Mouse (Mus musculus) kidney, embryonic 15.5 days (tissue): Measurements from ENCODE around the gene Larp1b. TPM values are rescaled to one million over a fixed set of nuclear protein-coding genes. Genes with fewer than 3 reads are reported as not detected.

ENCODE experiments used
- ATAC-seq: fragments of 200-750 bp; cut with Nextera tagmentation; replicated peaks from 2 replicates; pipeline ENCODE4 v1.8.0; 2017; ENCODE audit warnings: moderate TSS enrichment; ENCODE audit not compliant: low FRiP score
- H3K27ac ChIP-seq: fragments of 300-500 bp; sonication (generic); 2 replicates; pipeline ENCODE4 v1.5.1; 2015; ENCODE audit warnings: mild to moderate bottlenecking, inconsistent platforms
- H3K27me3 ChIP-seq: fragments of 300-500 bp; sonication (generic); 2 replicates; pipeline ENCODE4 v1.6.1; 2015; ENCODE audit warnings: inconsistent platforms
- H3K36me3 ChIP-seq: fragments of 300-500 bp; sonication (generic); 2 replicates; pipeline ENCODE4 v1.6.1; 2015; ENCODE audit warnings: inconsistent platforms
- H3K4me1 ChIP-seq: fragments of 300-500 bp; sonication (generic); 2 replicates; pipeline ENCODE4 v1.6.1; 2015; ENCODE audit warnings: inconsistent platforms
- H3K4me2 ChIP-seq: fragments of 300-500 bp; sonication (generic); 2 replicates; pipeline ENCODE4 v1.6.1; 2015; ENCODE audit warnings: moderate library complexity, mild to moderate bottlenecking, inconsistent platforms
- H3K4me3 ChIP-seq: fragments of 300-500 bp; sonication (generic); replicated peaks from 2 replicates; pipeline ENCODE4 v1.5.1; 2015; ENCODE audit warnings: mild to moderate bottlenecking, inconsistent platforms
- H3K9ac ChIP-seq: fragments of 300-500 bp; sonication (generic); 2 replicates; pipeline ENCODE4 v1.6.1; 2015; ENCODE audit warnings: mild to moderate bottlenecking, inconsistent platforms
- H3K9me3 ChIP-seq: fragments of 300-500 bp; sonication (generic); replicated peaks from 2 replicates; pipeline ENCODE4 v1.6.1; 2016; ENCODE audit warnings: inconsistent platforms
- WGBS: fragments of 180-500 bp; shearing (Covaris S2); methylation state at CpG from one replicate; pipeline ENCODE4 v1.1.7; 2015; ENCODE audit warnings: mixed read lengths; 5-methylcytosine and 5-hydroxymethylcytosine counted together
- polyA plus RNA-seq: library from polyadenylated mRNA; unstranded; fragments of >200 nt; fragmentation: Nextera tagmentation; extraction: Ambion mirVana; gene quantifications from 2 replicates; pipeline ENCODE4 v1.2.1, GENCODE M21; 2015

The Larp1b gene
- polyA plus RNA-seq, 1 experiment from 2014 or later: 10.1 TPM

DNA sequence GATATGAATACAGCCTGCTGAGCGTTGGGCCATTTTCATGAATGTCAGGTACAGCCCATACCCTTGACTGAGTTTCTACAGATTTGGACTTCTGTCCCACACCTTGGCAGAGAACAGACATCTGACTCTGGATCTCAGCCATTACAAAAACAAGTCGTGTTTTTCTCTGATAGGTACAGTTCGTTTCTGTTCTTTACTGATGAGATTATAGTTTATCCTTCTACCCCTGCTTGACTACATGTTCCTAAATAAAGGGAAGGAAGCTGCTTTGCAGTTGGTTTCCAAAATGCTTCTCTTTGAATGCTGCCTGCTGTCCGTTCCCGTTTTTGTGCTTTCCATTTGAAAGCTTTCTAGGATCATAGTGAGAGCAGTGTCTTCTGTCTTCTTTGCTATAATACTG is 37.9 kb downstream of the Larp1b start:
- no peak for ATAC-seq
- 75% methylated on average over 5 of the region's 5 CpGs for WGBS
- no peaks in the 10 kb centered on the region for H3K9me3 ChIP-seq

DNA sequence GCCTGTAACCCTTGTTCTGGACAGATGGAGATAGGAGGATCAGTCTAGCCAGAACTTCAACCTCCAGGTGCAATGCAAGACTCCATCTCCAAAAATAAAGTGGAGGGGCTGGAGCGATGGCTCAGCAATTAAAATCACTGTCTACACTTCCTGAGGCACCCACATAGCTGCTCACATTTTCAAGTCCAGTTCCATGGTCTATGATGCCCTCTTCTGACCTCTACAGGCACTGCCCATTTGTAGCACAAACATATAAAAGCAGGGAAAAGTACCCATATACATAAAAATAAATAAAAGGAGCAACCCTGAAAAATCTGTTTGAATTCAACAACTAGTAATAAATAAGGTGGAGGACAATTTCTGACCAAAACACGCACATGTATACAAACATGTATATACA is 39.1 kb downstream of the Larp1b start:
- no peak overlapping the region for H3K4me2 ChIP-seq
- ATAC-seq: no peak
- H3K4me3 ChIP-seq: no peak overlapping the region
- H3K27ac ChIP-seq: no peak overlapping the region
- no peak overlapping the region for H3K9ac ChIP-seq
- 69% methylated on average over 2 of the region's 2 CpGs for WGBS
- no peaks in the 10 kb centered on the region for H3K4me1 ChIP-seq
- H3K27me3 ChIP-seq: no peaks in the 10 kb centered on the region
- no peaks in the 10 kb centered on the region for H3K9me3 ChIP-seq
- H3K36me3 ChIP-seq: no peaks in the 10 kb centered on the region

More for the DNA sequence above, 37.9 kb downstream of the Larp1b start:
- Histone ChIP-seq H3K36me3 (no peaks in the 10 kb centered on the region), H3K4me3 (no peak overlapping the region), H3K9ac (no peak overlapping the region), H3K27ac (no peak overlapping the region), H3K27me3 (no peaks in the 10 kb centered on the region), H3K4me2 (no peak overlapping the region), H3K4me1 (no peaks in the 10 kb centered on the region)

DNA sequence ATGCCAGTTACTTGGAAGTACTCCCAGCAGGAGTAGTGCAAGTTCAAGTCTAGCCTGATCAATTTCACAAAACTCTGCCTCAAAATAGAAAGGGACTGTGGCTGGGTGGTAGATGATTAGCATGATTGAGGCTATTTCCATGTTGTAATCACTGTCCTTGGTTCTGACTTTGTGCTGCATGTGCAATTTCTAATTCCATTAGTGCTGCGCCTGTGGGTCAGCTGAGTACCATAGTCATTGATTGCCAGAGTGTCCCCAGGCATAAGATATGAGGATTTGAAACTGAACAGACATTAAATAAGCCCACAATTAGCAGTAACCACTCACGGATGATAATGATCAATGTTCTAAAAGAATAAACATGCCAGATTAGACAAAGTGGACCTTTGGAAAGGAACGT is 41.9 kb downstream of the Larp1b start:
- Histone ChIP-seq H3K4me2 (no peak overlapping the region), H3K4me3 (no peak overlapping the region), H3K9ac (no peak overlapping the region), H3K27me3 (no peaks in the 10 kb centered on the region), H3K9me3 (no peaks in the 10 kb centered on the region), H3K36me3 (no peaks in the 10 kb centered on the region), H3K27ac (no peak overlapping the region), H3K4me1 (no peaks in the 10 kb centered on the region)
- no peak for ATAC-seq
- WGBS: 65% methylated on average over 3 of the region's 3 CpGs

DNA sequence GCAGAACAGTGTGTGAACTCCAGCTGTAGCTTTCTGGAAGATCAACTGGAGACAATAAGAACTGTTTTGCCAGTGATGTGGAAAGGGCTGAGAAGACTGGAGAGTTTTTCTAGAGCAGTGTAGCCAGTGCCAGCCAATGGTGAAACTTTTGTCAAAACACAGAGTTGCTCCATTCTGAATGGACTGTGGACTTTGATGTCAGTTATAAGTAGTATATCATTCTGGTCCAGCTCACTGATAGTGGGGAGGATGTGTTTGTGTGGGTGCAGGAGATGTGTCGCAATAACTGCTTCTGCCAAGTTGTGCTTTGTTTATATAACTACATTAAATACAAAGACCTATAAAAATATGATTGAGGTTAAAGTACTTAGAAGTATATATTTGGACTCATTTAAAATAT is 45.5 kb downstream of the Larp1b start:
- Histone ChIP-seq H3K4me1 (no peaks in the 10 kb centered on the region), H3K36me3 (no peaks in the 10 kb centered on the region), H3K27me3 (no peaks in the 10 kb centered on the region), H3K9ac (no peak overlapping the region), H3K4me2 (no peak overlapping the region), H3K4me3 (no peak overlapping the region), H3K9me3 (no peaks in the 10 kb centered on the region), H3K27ac (no peak overlapping the region)
- no peak for ATAC-seq
- WGBS: 66% methylated on average over 1 of the region's 1 CpGs

DNA sequence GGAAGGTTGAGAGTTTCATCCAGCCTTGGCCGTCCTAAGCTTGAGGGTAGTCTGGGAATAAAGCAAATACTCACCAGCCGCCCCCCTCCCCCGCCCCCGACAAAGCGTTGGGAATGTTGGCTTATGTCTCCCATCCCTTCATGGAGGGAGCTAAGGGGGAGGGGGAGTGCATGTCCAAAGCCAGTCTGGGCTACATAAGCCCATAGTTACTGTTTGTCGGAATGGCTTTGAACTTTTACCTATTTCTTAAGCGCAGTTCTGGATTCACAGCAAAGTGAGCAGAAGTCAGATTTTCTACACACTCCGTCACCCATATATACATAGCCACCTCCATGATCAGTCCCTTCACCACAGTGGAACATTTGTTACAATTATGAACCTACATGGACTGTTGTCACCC is 59.7 kb downstream of the Larp1b start:
- no peaks in the 10 kb centered on the region for H3K36me3 ChIP-seq
- no peaks in the 10 kb centered on the region for H3K9me3 ChIP-seq
- H3K27me3 ChIP-seq: no peaks in the 10 kb centered on the region
- H3K9ac ChIP-seq: no peak overlapping the region
- H3K4me2 ChIP-seq: no peak overlapping the region
- ATAC-seq: no peak
- no peak overlapping the region for H3K27ac ChIP-seq
- 81% methylated on average over 8 of the region's 8 CpGs for WGBS
- H3K4me1 ChIP-seq: no peaks in the 10 kb centered on the region
- H3K4me3 ChIP-seq: no peak overlapping the region

DNA sequence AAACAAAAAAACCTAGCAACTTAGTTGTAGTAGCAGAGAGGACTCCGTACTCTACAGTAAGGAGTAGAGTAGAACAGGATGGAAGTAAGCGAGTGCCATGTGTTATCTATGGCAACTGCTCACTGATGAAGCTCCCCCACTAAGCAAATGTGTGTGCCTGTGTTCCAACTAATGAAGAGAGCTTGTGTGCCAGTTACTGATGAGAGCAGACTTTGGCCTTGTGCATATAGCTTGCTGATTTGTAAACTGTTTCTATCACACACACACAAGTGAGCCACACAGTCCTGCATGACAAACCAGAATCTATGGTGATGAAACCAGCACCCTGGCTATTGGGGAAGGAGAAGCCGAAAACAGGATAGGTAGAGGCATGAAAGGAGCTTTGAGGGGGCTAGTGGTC is 60.4 kb downstream of the Larp1b start:
- Histone ChIP-seq H3K4me2 (no peak overlapping the region), H3K27ac (no peak overlapping the region), H3K36me3 (no peaks in the 10 kb centered on the region), H3K9me3 (no peaks in the 10 kb centered on the region), H3K4me3 (no peak overlapping the region), H3K27me3 (no peaks in the 10 kb centered on the region), H3K4me1 (no peaks in the 10 kb centered on the region), H3K9ac (no peak overlapping the region)
- WGBS: 90% methylated on average over 3 of the region's 3 CpGs
- ATAC-seq: no peak

DNA sequence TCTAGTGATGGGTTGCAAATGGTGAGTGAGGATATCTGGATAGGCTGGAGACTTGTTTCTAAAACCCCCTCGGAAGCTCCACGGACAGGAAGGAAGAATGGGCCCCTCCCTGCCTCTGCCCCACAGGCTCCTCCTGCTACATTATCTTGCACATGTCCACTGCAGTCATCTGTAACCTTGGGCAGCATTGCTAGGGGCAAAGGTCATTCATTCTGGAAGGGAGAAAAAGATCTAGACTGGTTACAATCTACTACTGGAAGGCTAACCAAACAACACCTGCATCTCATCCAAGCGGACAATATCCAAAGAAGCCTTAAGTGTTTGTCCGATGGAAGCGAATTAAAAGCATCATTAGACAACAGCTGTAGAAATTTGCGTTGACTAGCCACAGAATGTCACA is 61.1 kb downstream of the Larp1b start:
- H3K36me3 ChIP-seq: no peaks in the 10 kb centered on the region
- no peaks in the 10 kb centered on the region for H3K9me3 ChIP-seq
- no peak for ATAC-seq
- H3K4me2 ChIP-seq: no peak overlapping the region
- H3K9ac ChIP-seq: no peak overlapping the region
- no peaks in the 10 kb centered on the region for H3K4me1 ChIP-seq
- 75% methylated on average over 6 of the region's 6 CpGs for WGBS
- H3K4me3 ChIP-seq: no peak overlapping the region
- no peaks in the 10 kb centered on the region for H3K27me3 ChIP-seq
- no peak overlapping the region for H3K27ac ChIP-seq

DNA sequence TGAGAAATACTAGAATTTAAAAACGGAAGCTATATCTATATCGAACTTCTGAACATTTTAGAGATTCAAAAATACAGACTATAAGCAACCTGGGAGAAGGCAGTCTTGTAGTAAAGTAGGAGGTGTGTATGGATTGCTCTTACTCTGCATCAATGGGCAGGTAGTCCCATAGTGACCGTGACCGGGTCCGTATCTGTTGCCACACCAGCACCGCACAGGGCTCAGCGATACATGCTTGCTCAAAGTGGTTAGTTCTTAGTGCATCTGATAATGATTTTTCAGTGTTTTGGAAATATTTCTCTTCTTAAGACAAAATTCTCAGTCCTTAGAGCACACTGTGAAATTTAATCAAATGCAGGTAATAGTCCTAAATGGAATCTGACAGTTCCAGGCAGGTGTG is 62.8 kb downstream of the Larp1b start:
- 98% methylated on average over 7 of the region's 7 CpGs for WGBS
- no peaks in the 10 kb centered on the region for H3K4me1 ChIP-seq
- H3K4me3 ChIP-seq: no peak overlapping the region
- no peak for ATAC-seq
- H3K9ac ChIP-seq: no peak overlapping the region
- H3K27ac ChIP-seq: no peak overlapping the region
- no peaks in the 10 kb centered on the region for H3K9me3 ChIP-seq
- no peaks in the 10 kb centered on the region for H3K27me3 ChIP-seq
- H3K36me3 ChIP-seq: no peaks in the 10 kb centered on the region
- no peak overlapping the region for H3K4me2 ChIP-seq

DNA sequence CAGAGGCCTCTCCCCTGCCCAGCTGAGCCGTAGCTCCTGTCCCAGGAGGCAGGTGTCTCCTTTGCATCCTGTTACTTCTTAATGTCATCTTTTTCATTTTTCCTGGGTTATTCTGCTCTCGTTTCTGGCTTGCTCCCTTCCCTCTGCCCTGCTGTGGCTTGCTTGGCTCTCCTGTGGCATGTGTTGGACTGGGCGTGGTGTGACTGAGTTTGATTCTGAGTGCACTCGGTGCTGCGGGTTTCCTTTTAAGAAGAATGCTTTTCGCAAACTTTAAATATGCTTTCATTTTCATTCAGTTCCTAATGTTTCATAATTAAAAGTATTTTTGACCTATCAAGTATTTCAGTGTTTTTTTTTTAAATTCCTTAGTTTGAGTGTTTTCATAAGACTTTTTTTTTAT is 65.3 kb downstream of the Larp1b start:
- no peaks in the 10 kb centered on the region for H3K27me3 ChIP-seq
- 76% methylated on average over 6 of the region's 6 CpGs for WGBS
- no peak overlapping the region for H3K4me2 ChIP-seq
- H3K36me3 ChIP-seq: no peaks in the 10 kb centered on the region
- H3K27ac ChIP-seq: no peak overlapping the region
- no peak for ATAC-seq
- H3K4me1 ChIP-seq: no peaks in the 10 kb centered on the region
- no peaks in the 10 kb centered on the region for H3K9me3 ChIP-seq
- H3K9ac ChIP-seq: no peak overlapping the region
- H3K4me3 ChIP-seq: no peak overlapping the region

DNA sequence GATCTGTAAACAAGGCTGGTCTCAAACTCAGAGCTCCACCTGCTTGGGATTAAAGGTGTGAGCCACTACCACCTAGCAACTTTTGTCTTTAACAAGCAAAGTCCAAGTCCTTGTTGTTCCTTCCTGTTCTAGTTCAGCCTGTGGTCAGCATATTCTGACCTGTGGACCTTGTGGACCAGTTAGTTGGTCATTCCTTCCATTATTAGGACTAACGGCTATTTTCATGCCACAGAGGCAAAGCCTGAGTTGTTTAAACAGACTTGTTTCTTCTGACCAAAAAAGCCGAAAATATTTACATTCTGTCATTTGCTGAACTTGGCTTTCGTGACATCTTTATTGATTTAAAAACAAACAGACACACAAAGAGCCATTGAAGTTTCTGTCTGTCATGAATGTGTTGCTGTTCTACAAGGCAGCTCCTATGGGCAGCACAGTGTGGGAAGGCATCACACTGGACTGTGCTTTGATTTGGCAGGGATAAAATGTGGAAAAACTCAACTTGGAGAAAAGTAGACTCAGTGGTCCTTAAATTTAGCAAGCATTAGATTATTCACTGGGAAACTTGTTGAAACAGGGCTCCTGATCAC is 68.5 kb downstream of the Larp1b start:
- Histone ChIP-seq H3K4me1 (no peaks in the 10 kb centered on the region), H3K9me3 (no peaks in the 10 kb centered on the region), H3K36me3 (no peaks in the 10 kb centered on the region), H3K27me3 (no peaks in the 10 kb centered on the region), H3K4me2 (no peak overlapping the region), H3K9ac (no peak overlapping the region), H3K27ac (no peak overlapping the region), H3K4me3 (no peak overlapping the region)
- WGBS: 64% methylated on average over 3 of the region's 3 CpGs
- ATAC-seq: no peak

DNA sequence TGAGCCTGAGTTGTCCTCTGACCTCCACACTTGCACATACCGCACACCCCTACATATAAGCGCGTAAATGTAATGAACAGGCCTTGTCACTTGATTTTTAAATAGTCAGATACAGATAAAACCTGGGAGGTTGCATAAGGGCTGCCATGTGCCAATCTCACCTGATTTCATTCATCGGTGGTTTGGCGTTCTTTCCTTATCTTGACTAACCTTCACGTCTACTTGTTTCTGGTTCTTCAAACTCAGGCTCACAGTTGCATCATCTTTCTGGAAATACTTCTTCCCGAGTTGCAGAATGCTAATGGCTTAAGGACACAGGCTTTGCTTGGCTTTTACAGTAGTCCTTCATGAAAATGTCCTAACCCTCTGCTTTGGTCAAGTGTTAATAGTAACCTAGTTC is 71.1 kb downstream of the Larp1b start:
- no peak for ATAC-seq
- H3K4me3 ChIP-seq: no peak overlapping the region
- 89% methylated on average over 7 of the region's 7 CpGs for WGBS

DNA sequence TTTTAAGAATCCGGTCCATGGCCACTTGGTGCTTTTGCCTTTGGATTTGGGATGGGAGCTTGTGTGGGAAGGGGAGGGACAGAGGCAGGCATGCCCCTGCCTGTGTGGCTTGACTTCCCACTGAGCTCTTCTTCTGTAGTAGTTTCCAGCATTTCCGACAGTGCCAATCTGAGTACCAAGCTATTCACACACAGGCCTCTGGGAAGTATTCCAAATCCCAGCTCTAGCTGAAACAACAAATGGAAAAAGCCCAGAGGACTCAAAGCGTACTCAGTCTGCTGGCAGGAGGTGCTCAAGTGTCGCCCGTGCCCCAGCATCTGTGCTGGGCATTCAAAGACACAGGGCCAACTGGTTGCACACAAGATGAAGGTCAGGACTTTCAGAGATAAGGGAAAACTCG is 72.4 kb downstream of the Larp1b start:
- no peaks in the 10 kb centered on the region for H3K9me3 ChIP-seq
- no peaks in the 10 kb centered on the region for H3K27me3 ChIP-seq
- H3K4me3 ChIP-seq: no peak overlapping the region
- no peaks in the 10 kb centered on the region for H3K36me3 ChIP-seq
- H3K9ac ChIP-seq: no peak overlapping the region
- H3K27ac ChIP-seq: no peak overlapping the region
- no peak for ATAC-seq
- H3K4me2 ChIP-seq: no peak overlapping the region
- 80% methylated on average over 6 of the region's 6 CpGs for WGBS
- H3K4me1 ChIP-seq: no peaks in the 10 kb centered on the region

More for the DNA sequence above, 71.1 kb downstream of the Larp1b start:
- Histone ChIP-seq H3K27me3 (no peaks in the 10 kb centered on the region), H3K4me2 (no peak overlapping the region), H3K9me3 (no peaks in the 10 kb centered on the region), H3K36me3 (no peaks in the 10 kb centered on the region), H3K9ac (no peak overlapping the region), H3K27ac (no peak overlapping the region), H3K4me1 (no peaks in the 10 kb centered on the region)

DNA sequence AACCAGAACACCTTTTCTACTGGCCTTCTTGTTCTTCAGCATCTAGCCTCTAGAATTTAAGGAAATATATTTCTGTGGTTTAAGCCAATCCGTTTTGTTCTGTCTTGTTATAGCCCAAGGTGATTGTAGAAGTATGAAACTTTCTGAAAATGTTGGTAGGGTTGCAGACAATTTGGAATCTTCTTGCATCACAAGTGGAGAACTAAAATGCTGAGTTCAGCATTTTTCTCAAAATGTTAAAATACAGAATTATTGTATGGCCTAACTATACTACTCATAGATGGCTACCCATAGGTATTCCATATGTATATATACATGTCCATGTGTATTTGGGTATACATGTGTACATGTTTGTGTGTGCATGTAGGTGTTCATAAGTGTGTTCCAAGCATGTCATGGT is 81.1 kb downstream of the Larp1b start:
- Histone ChIP-seq H3K27ac (no peak overlapping the region), H3K9ac (no peak overlapping the region), H3K36me3 (no peaks in the 10 kb centered on the region), H3K9me3 (no peaks in the 10 kb centered on the region), H3K4me2 (no peak overlapping the region), H3K4me1 (no peaks in the 10 kb centered on the region), H3K4me3 (no peak overlapping the region), H3K27me3 (no peaks in the 10 kb centered on the region)
- WGBS: 87% methylated on average over 1 of the region's 1 CpGs
- no peak for ATAC-seq
